Mouse (Mus musculus) left cerebral cortex, postnatal 10 days (tissue): ENCODE measurements around the gene Fam133b. TPM values are rescaled to one million over a fixed set of nuclear protein-coding genes. Genes with fewer than 3 reads are reported as not detected.
"Not testable (repeated sequence)": the region's sequence is repeated elsewhere in the genome, so short reads cannot be mapped to it uniquely, and the experiment has no call there.

Experiments
- DNase-seq, 2 experiments: peaks; one replicate each; pipeline ENCODE4 v3.0.0; 2021 to 2022; ENCODE audit warnings: low spot score in 2 of 2, mixed read lengths in 1 of 2; ENCODE audit errors: extremely low spot score in 1 of 2
- intact Hi-C: fragments of 180-260 bp; cut with DNase I; formaldehyde crosslinking; loops from one replicate; pipeline ENCODE4 v1.15.1; 2025
- total RNA-seq, 2 experiments: library from RNA; stranded (reverse); gene quantifications; 2 replicates each; pipeline ENCODE4 v1.2.3; 2021

Gene Fam133b
- total RNA-seq, 2 experiments from 2014 or later, result 37.0 to 39.3 TPM

- intact Hi-C loops, result no loop called here
Observed at GRCm38 (mm10) chr5:3579066-3579465, 35.4 kb downstream of the Fam133b start.

GRCm38 (mm10) chr5:3595693-3596398 is 52.2 kb downstream of the Fam133b start, which contains the start of gene Pex1:
Pex1 (plus strand) TSS chr5:3596066.
- intact Hi-C loops, result no loop called here
- DNase-seq, result peak; percentile 96

More at GRCm38 (mm10) chr5:3579066-3579465, 35.4 kb downstream of the Fam133b start:
- DNase-seq, result no peak

- intact Hi-C loops, result no loop called here
- DNase-seq, result peak; percentile 84 to 91
Observed at GRCm38 (mm10) chr5:3596399-3596766, 52.8 kb downstream of the Fam133b start, which contains the start of gene Rbm48. Rbm48 (minus strand) TSS chr5:3596585.

GRCm38 (mm10) chr5:3597171-3597570 is 53.5 kb downstream of the Fam133b start:
- intact Hi-C loops, result no loop called here
- no peak for DNase-seq

GRCm38 (mm10) chr5:3598766-3599165 is 55.1 kb downstream of the Fam133b start:
- DNase-seq, result no peak
- intact Hi-C loops, result no loop called here

- DNase-seq, result no peak
- intact Hi-C loops, result no loop called here
Observed at GRCm38 (mm10) chr5:3600298-3600697, 56.7 kb downstream of the Fam133b start.

- intact Hi-C loops, result no loop called here
- no peak for DNase-seq
Observed at GRCm38 (mm10) chr5:3600790-3601189, 57.2 kb downstream of the Fam133b start.

GRCm38 (mm10) chr5:3607114-3607513 is 63.5 kb downstream of the Fam133b start:
- intact Hi-C loops, result no loop called here
- DNase-seq, result no peak

GRCm38 (mm10) chr5:3609241-3609640 is 65.6 kb downstream of the Fam133b start:
- DNase-seq, result no peak
- intact Hi-C loops, result no loop called here

GRCm38 (mm10) chr5:3611835-3612234 is 68.2 kb downstream of the Fam133b start:
- DNase-seq, intact Hi-C loops: not testable (repeated sequence)

Other genes with a start within 250 kb of the Fam133b start
- 10 to 100 TPM in 1 of 2 experiments, 1 to 10 TPM in 1; 8.7 to 12.0 TPM for gene Cdk6, start 202.3 kb upstream of the Fam133b start, total RNA-seq
- 1 to 10 TPM; 4.9 to 6.6 TPM for gene 1700109H08Rik, start 27.7 kb downstream of the Fam133b start, total RNA-seq
- gene Pex1, start 52.2 kb downstream of the Fam133b start, total RNA-seq, result 10 to 100 TPM; 27.4 to 27.8 TPM
- gene Rbm48, start 52.8 kb downstream of the Fam133b start, total RNA-seq, result 10 to 100 TPM; 11.5 to 12.3 TPM
- not detected for gene Tmbim7, start 107.3 kb downstream of the Fam133b start, total RNA-seq
- gene Gatad1, start 113.4 kb downstream of the Fam133b start, total RNA-seq, result 100 to 1,000 TPM; 128 to 129 TPM